Mouse (Mus musculus) lung, embryonic 15.5 days (tissue): ENCODE measurements around the gene Sae1. TPM values are rescaled to one million over a fixed set of nuclear protein-coding genes. Genes with fewer than 3 reads are reported as not detected.
A peak's percentile ranks its signal among the peaks of the same experiment; 100 is the strongest.

Experiments used
- ATAC-seq: fragments of 200-750 bp; cut with Nextera tagmentation; 2 replicates; pipeline ENCODE4 v1.8.0; 2017; ENCODE audit warnings: moderate number of reproducible peaks, borderline replicate concordance; ENCODE audit not compliant: low FRiP score, low TSS enrichment; ENCODE audit errors: extremely low read depth
- H3K27ac ChIP-seq: fragments of 300-500 bp; sonication (generic); 2 replicates; pipeline ENCODE4 v1.5.1; 2015; ENCODE audit warnings: moderate library complexity, mild to moderate bottlenecking, inconsistent platforms
- H3K27me3 ChIP-seq: fragments of 300-500 bp; sonication (generic); 2 replicates; pipeline ENCODE4 v1.6.1; 2015; ENCODE audit warnings: inconsistent platforms
- H3K36me3 ChIP-seq: fragments of 300-500 bp; sonication (generic); 2 replicates; pipeline ENCODE4 v1.6.1; 2015; ENCODE audit warnings: inconsistent platforms
- H3K4me1 ChIP-seq: fragments of 300-500 bp; sonication (generic); 2 replicates; pipeline ENCODE4 v1.6.1; 2015; ENCODE audit warnings: inconsistent platforms
- H3K4me2 ChIP-seq: fragments of 300-500 bp; sonication (generic); 2 replicates; pipeline ENCODE4 v1.6.1; 2015; ENCODE audit warnings: inconsistent platforms, mild to moderate bottlenecking, moderate library complexity
- H3K4me3 ChIP-seq: fragments of 300-500 bp; sonication (generic); 2 replicates; pipeline ENCODE4 v1.5.1; 2015; ENCODE audit warnings: mild to moderate bottlenecking, inconsistent platforms
- H3K9ac ChIP-seq: fragments of 300-500 bp; sonication (generic); 2 replicates; pipeline ENCODE4 v1.6.1; 2015; ENCODE audit warnings: inconsistent platforms
- H3K9me3 ChIP-seq: fragments of 300-500 bp; sonication (generic); 2 replicates; pipeline ENCODE4 v1.6.1; 2016; ENCODE audit warnings: inconsistent platforms
- WGBS: fragments of 180-500 bp; shearing (Covaris S2); methylation state at CpG from one replicate; pipeline ENCODE4 v1.1.7; 2015; 5-methylcytosine and 5-hydroxymethylcytosine counted together
- polyA plus RNA-seq: library from polyadenylated mRNA; unstranded; fragments of >200 nt; fragmentation: Nextera tagmentation; extraction: Ambion mirVana; gene quantifications from 2 replicates; pipeline ENCODE4 v1.2.1, GENCODE M21; 2015

Sae1 gene
- polyA plus RNA-seq, 1 experiment from 2014 or later: 340 TPM

DNA sequence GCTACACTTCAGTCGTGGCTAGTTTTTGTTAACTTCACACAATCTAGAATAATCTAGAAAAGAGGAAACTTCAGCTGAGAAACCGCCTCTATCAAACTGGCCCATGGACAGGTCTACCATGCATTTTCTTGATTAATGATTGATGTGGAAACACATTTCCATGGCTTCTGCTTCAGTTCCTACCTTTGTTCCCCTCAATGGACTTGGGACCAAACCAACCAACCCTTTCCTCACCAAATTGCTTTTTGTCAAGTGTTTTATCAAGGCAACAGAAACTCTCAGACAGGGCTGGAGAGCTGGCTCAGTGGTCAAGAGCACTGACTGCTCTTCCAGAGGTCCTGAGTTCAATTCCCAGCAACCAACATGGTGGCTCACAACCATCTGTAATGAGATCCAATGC, 17.0 kb downstream of the Sae1 start:
- H3K4me2 ChIP-seq: no peak overlapping the region
- H3K36me3 ChIP-seq: peaks cover 67% of the 10 kb centered on the region
- 87% methylated on average over 2 of the region's 2 CpGs for WGBS
- no peaks in the 10 kb centered on the region for H3K9me3 ChIP-seq
- peaks cover 22% of the 10 kb centered on the region; the same call in 1 of the 2 replicates for H3K4me1 ChIP-seq
- no peak overlapping the region for H3K9ac ChIP-seq
- no peak for ATAC-seq
- no peak overlapping the region for H3K4me3 ChIP-seq
- no peaks in the 10 kb centered on the region for H3K27me3 ChIP-seq
- H3K27ac ChIP-seq: no peak overlapping the region

- no peak overlapping the region for H3K4me3 ChIP-seq
- peak; percentile 46; the same call in 1 of the 2 replicates for ATAC-seq
- peaks cover 31% of the 10 kb centered on the region for H3K4me1 ChIP-seq
- peak overlapping the region; percentile 65 for H3K27ac ChIP-seq
- no peaks in the 10 kb centered on the region for H3K9me3 ChIP-seq
- H3K4me2 ChIP-seq: no peak overlapping the region
- 60% methylated on average over 2 of the region's 2 CpGs for WGBS
- H3K36me3 ChIP-seq: peaks cover 70% of the 10 kb centered on the region
- no peaks in the 10 kb centered on the region for H3K27me3 ChIP-seq
- no peak overlapping the region for H3K9ac ChIP-seq
Observed at GRCm38 (mm10) chr7:16368835-16369234, 18.8 kb downstream of the Sae1 start.

GRCm38 (mm10) chr7:16366669-16367068, 20.9 kb downstream of the Sae1 start:
- WGBS: 71% methylated on average over 4 of the region's 4 CpGs
- Histone ChIP-seq H3K4me3 (no peak overlapping the region), H3K4me2 (no peak overlapping the region), H3K36me3 (peaks cover 84% of the 10 kb centered on the region), H3K9me3 (no peaks in the 10 kb centered on the region), H3K27ac (no peak overlapping the region; the same call in 1 of the 2 replicates), H3K9ac (no peak overlapping the region), H3K4me1 (peaks cover 31% of the 10 kb centered on the region), H3K27me3 (no peaks in the 10 kb centered on the region)
- ATAC-seq: no peak

- H3K36me3 ChIP-seq: peaks cover 86% of the 10 kb centered on the region
- H3K9ac ChIP-seq: no peak overlapping the region
- no peak overlapping the region for H3K4me3 ChIP-seq
- no peaks in the 10 kb centered on the region for H3K9me3 ChIP-seq
- 71% methylated on average over 10 of the region's 10 CpGs for WGBS
- no peaks in the 10 kb centered on the region for H3K27me3 ChIP-seq
- no peak overlapping the region for H3K4me2 ChIP-seq
- no peak overlapping the region; the same call in 1 of the 2 replicates for H3K27ac ChIP-seq
- no peak for ATAC-seq
- peaks cover 31% of the 10 kb centered on the region for H3K4me1 ChIP-seq
Observed at GRCm38 (mm10) chr7:16366133-16366646, 21.4 kb downstream of the Sae1 start.

DNA sequence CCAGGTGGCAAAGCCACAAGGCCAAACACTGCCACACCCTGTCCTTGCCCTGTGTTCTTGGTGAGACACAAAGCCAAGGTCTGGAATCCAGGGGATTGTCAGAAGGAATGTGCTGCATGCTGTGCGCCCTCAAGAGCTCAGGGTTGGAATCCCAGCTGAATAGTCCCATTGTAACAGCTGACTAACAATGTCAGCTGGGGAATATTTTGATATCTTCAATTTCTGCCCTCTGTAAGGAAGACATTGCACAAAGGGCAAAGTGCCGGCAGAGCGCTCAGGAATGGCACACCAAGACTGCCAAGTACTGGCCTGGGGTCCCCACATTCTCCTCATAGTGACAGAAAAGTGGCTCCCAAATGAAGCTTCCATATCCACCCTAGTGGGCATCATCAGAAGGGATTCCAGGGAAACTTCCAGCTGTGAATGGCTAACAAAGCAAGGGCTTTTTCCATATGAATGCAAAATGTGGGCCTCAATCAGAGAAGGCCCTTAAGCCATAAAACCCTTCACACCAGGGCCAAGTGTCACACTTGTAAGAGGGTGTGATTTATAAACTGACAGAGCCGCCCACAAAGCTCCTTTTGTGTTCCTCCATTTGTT, 22.6 kb downstream of the Sae1 start:
- H3K9me3 ChIP-seq: no peaks in the 10 kb centered on the region
- H3K9ac ChIP-seq: no peak overlapping the region
- H3K36me3 ChIP-seq: peaks cover 74% of the 10 kb centered on the region
- no peaks in the 10 kb centered on the region for H3K27me3 ChIP-seq
- H3K27ac ChIP-seq: no peak overlapping the region
- H3K4me2 ChIP-seq: no peak overlapping the region
- 58% methylated on average over 4 of the region's 4 CpGs for WGBS
- peaks cover 29% of the 10 kb centered on the region for H3K4me1 ChIP-seq
- H3K4me3 ChIP-seq: no peak overlapping the region
- no peak for ATAC-seq

- H3K4me3 ChIP-seq: no peak overlapping the region
- no peak for ATAC-seq
- no peak overlapping the region for H3K4me2 ChIP-seq
- peaks cover 25% of the 10 kb centered on the region for H3K4me1 ChIP-seq
- H3K9me3 ChIP-seq: no peaks in the 10 kb centered on the region
- no peak overlapping the region for H3K27ac ChIP-seq
- no peak overlapping the region for H3K9ac ChIP-seq
- 74% methylated on average over 1 of the region's 1 CpGs for WGBS
- H3K27me3 ChIP-seq: no peaks in the 10 kb centered on the region
- peaks cover 73% of the 10 kb centered on the region for H3K36me3 ChIP-seq
Observed at GRCm38 (mm10) chr7:16364319-16364718, 23.3 kb downstream of the Sae1 start.

DNA sequence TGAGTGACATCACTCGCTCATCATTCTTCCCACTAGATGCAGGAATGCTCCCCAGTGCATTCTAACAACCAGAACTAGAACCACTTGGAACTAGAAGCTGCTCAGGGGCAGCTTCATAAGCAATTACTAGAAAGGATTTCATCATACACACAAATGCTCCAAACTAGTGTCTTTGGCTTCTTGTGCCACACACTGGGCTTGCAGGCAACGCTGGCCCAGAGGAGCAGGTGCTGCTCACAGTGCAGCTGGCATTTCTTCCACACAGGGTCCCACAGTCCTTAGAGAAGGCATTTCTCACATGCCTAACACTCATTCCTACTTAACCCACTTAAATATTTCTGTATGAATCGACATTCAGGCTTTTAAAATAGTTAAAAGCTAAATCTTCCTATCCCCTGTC, 30.0 kb downstream of the Sae1 start:
- H3K9ac ChIP-seq: no peak overlapping the region
- ATAC-seq: no peak
- H3K4me1 ChIP-seq: no peaks in the 10 kb centered on the region
- H3K27me3 ChIP-seq: no peaks in the 10 kb centered on the region
- no peak overlapping the region for H3K27ac ChIP-seq
- H3K36me3 ChIP-seq: peaks cover 58% of the 10 kb centered on the region
- no peak overlapping the region for H3K4me3 ChIP-seq
- 90% methylated on average over 3 of the region's 3 CpGs for WGBS
- no peak overlapping the region for H3K4me2 ChIP-seq
- H3K9me3 ChIP-seq: no peaks in the 10 kb centered on the region

DNA sequence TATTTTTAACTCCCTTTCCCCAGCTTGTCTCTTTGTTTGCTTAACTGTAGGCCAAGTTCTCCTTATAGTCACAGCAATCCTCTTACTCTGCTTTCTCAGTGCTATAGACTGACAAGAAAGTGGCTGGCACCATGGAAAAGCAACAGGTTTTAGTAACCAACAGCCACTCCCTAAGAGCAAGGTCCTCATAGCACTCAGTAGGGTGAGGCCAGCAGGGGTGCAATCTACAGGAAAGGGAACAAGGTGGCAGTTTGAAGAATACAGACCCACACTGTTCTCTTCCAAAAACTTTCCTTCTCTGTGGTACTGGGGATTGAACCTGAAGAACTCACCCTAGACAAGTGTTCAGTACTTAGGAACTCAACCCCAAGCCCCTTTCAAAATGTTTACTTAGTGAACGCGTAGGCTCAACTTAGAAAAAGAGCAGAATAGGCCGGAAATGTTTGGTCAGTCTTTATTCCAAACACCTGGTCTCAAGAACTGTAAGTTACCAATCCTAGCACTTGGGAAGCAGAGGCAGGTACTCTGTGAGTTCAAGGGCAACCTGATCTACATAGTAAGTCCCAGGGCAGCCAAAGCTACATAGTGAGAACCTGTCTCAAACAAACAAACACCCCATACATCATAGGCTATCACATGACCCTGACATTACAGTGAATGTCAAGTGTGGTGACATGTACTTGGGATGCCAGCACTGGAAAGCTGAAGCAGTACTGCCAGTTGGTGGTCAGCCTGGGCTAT, 31.6 kb downstream of the Sae1 start:
- Histone ChIP-seq H3K36me3 (peaks cover 61% of the 10 kb centered on the region), H3K27me3 (no peaks in the 10 kb centered on the region), H3K27ac (no peak overlapping the region), H3K4me2 (no peak overlapping the region), H3K9ac (no peak overlapping the region), H3K4me3 (no peak overlapping the region), H3K9me3 (no peaks in the 10 kb centered on the region), H3K4me1 (no peaks in the 10 kb centered on the region)
- no peak for ATAC-seq
- 67% methylated on average over 3 of the region's 3 CpGs for WGBS

GRCm38 (mm10) chr7:16349999-16350398, 37.6 kb downstream of the Sae1 start:
- WGBS: 73% methylated on average over 5 of the region's 5 CpGs
- no peak overlapping the region for H3K4me2 ChIP-seq

DNA sequence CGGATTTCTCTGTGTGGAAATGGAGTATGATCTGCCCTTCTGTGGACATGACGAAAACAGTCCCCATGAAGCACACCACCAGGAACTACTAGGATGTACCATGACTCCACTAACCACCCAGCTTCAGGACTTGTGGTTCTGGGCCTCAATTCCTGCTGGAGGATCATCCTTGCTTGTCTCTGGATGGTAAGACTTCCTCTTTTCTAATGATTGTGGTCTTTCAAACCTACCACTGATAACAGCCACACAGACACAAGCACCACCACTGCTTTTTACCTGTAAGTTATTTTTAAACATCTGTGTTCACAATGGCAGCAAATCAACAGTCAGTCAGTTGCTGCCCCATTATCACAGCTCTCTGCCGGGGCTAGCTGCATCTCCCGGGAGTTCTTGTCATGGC, 42.3 kb downstream of the Sae1 start:
- Histone ChIP-seq H3K27ac (no peak overlapping the region), H3K4me1 (no peaks in the 10 kb centered on the region), H3K9me3 (no peaks in the 10 kb centered on the region), H3K27me3 (no peaks in the 10 kb centered on the region), H3K36me3 (peaks cover 50% of the 10 kb centered on the region), H3K9ac (no peak overlapping the region), H3K4me2 (no peak overlapping the region), H3K4me3 (no peak overlapping the region)
- WGBS: 81% methylated on average over 4 of the region's 4 CpGs
- no peak for ATAC-seq

More at GRCm38 (mm10) chr7:16349999-16350398, 37.6 kb downstream of the Sae1 start:
- Histone ChIP-seq H3K4me1 (no peaks in the 10 kb centered on the region), H3K9me3 (no peaks in the 10 kb centered on the region), H3K27me3 (no peaks in the 10 kb centered on the region), H3K27ac (no peak overlapping the region), H3K36me3 (peaks cover 60% of the 10 kb centered on the region), H3K4me3 (no peak overlapping the region), H3K9ac (no peak overlapping the region)
- ATAC-seq: no peak

DNA sequence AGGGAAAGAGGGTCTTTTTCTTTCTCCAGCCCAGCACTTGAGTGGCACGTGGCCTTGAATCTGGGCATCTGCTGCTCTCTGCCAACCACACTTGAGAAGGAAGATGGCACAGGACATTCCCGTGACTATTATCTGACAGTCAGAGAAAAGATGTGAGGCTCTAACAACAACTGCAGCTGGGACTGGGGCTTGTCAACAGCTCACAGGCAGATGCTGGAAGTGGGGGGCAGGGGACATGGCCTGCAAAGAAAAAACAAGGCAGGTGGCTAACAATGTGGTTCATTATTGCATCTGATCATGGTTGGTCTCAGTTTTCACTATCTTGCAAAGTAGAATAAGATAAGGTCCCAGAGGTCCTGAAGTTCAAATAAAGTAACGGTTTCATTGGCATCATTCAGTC, 43.0 kb downstream of the Sae1 start:
- no peaks in the 10 kb centered on the region for H3K9me3 ChIP-seq
- no peaks in the 10 kb centered on the region for H3K27me3 ChIP-seq
- no peak overlapping the region for H3K27ac ChIP-seq
- H3K9ac ChIP-seq: no peak overlapping the region
- no peak overlapping the region for H3K4me2 ChIP-seq
- H3K36me3 ChIP-seq: peaks cover 43% of the 10 kb centered on the region
- no peaks in the 10 kb centered on the region for H3K4me1 ChIP-seq
- 78% methylated on average over 3 of the region's 3 CpGs for WGBS
- ATAC-seq: no peak
- no peak overlapping the region for H3K4me3 ChIP-seq

- Histone ChIP-seq H3K27me3 (no peaks in the 10 kb centered on the region), H3K9me3 (no peaks in the 10 kb centered on the region), H3K36me3 (peaks cover 45% of the 10 kb centered on the region), H3K4me1 (no peaks in the 10 kb centered on the region), H3K4me2 (no peak overlapping the region), H3K9ac (no peak overlapping the region), H3K27ac (no peak overlapping the region), H3K4me3 (no peak overlapping the region)
- no peak for ATAC-seq
- 78% methylated on average over 2 of the region's 2 CpGs for WGBS
Observed at GRCm38 (mm10) chr7:16337733-16338132, 49.9 kb downstream of the Sae1 start.
